8 mouse cellular contexts compared by ENCODE assay signal in the genomic region with DNA sequence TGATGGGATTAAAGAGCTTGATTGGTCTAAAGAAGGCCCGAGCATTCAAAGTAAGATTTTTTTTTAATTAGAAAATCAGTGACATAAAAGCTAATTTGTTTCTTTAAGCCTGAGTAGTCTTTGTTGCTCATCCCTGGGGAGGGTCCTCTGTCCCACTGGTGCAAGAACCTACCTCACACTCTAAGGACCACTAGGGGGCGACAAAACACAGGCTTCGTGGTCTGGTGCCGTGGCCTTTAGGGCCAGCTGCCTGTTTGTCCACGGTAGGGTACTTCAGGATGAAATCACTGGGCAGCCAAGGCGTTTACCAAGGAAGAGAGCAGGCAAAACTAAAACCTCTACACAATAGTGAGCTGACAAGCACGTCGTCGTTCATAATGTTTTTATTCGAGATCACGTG. TPM values are rescaled to one million over a fixed set of nuclear protein-coding genes. Genes with fewer than 3 reads are reported as not detected.
A peak's percentile ranks its signal among the peaks of the same experiment; 100 is the strongest.
DNase-seq lines count a peak whose midpoint lies in the region; ATAC-seq lines count a peak whose summit lies in the region.

No protein-coding gene starts in this region.

- peak; percentile 14 to 51 for DNase-seq in adrenal gland, postnatal 4 days (ENCODE audit: low spot score in 2 of 2)
- DNase-seq in kidney, postnatal 10 days = peak; percentile 86
- DNase-seq in liver, embryonic 13.5 days = peak; percentile 7
- peak; percentile 79 for DNase-seq in testis, postnatal 10 days (ENCODE audit: low spot score)

- H3K4me1 ChIP-seq in embryonic facial prominence, embryonic 13.5 days = no peaks in the 10 kb centered on the region
- 0 out of 2 replicates have a peak, but pooled peaks cover 5% of the 10 kb centered on the region for H3K4me1 ChIP-seq in heart, embryonic 12.5 days (replicated peaks)
- no peaks in the 10 kb centered on the region for H3K4me1 ChIP-seq in liver, embryonic 13.5 days (replicated peaks)
- 0 out of 2 replicates have a peak, but pooled peaks cover under 1% of the 10 kb centered on the region for H3K4me1 ChIP-seq in neural tube, embryonic 14.5 days (ENCODE audit: control insufficient read depth, insufficient read depth, low read length)

- 31% methylated on average over 11 of the region's 11 CpGs for WGBS in embryonic facial prominence, embryonic 13.5 days
- 34% methylated on average over 11 of the region's 11 CpGs for WGBS in heart, embryonic 12.5 days
- 28% methylated on average over 11 of the region's 11 CpGs for WGBS in liver, embryonic 13.5 days (ENCODE audit: insufficient replicate concordance)
- 31% methylated on average over 11 of the region's 11 CpGs for WGBS in neural tube, embryonic 14.5 days

- H3K9ac ChIP-seq in embryonic facial prominence, embryonic 13.5 days = no peak overlapping the region
- H3K9ac ChIP-seq in heart, embryonic 12.5 days = no peak overlapping the region
- H3K9ac ChIP-seq in liver, embryonic 13.5 days = no peak overlapping the region
- no peak overlapping the region for H3K9ac ChIP-seq in neural tube, embryonic 14.5 days (replicated peaks; ENCODE audit: low read depth, low read length)

- H3K4me2 ChIP-seq in embryonic facial prominence, embryonic 13.5 days = no peak overlapping the region
- H3K4me2 ChIP-seq in heart, embryonic 12.5 days = no peak overlapping the region
- H3K4me2 ChIP-seq in liver, embryonic 13.5 days = no peak overlapping the region
- no peak overlapping the region for H3K4me2 ChIP-seq in neural tube, embryonic 14.5 days (ENCODE audit: low read depth, low read length)

- H3K27ac ChIP-seq in embryonic facial prominence, embryonic 13.5 days = no peak overlapping the region
- H3K27ac ChIP-seq in heart, embryonic 12.5 days (ENCODE audit: poor library complexity, severe bottlenecking) = no peak overlapping the region
- no peak overlapping the region for H3K27ac ChIP-seq in liver, embryonic 13.5 days
- H3K27ac ChIP-seq in neural tube, embryonic 14.5 days (ENCODE audit: low read depth, low read length) = no peak overlapping the region

- peak; percentile 62 for ATAC-seq in CD4-positive, CD25-positive, alpha-beta regulatory T cell, adult 4 months
- ATAC-seq in embryonic facial prominence, embryonic 13.5 days (ENCODE audit: insufficient number of reproducible peaks, insufficient read depth, low FRiP score, low TSS enrichment, low read depth) = 0 out of 2 replicates have a peak, but pooled peaks have one; percentile 43
- ATAC-seq in heart, embryonic 12.5 days (ENCODE audit: insufficient number of reproducible peaks, low FRiP score) = peak; percentile 61; the same call in 1 of the 2 replicates
- no peak for ATAC-seq in liver, embryonic 13.5 days (ENCODE audit: low read depth)
- peak; percentile 65; the same call in 1 of the 2 replicates for ATAC-seq in neural tube, embryonic 14.5 days (ENCODE audit: low read depth)

- H3K27me3 ChIP-seq in embryonic facial prominence, embryonic 13.5 days = no peaks in the 10 kb centered on the region
- no peaks in the 10 kb centered on the region for H3K27me3 ChIP-seq in heart, embryonic 12.5 days (replicated peaks)
- H3K27me3 ChIP-seq in liver, embryonic 13.5 days = no peaks in the 10 kb centered on the region
- H3K27me3 ChIP-seq in neural tube, embryonic 14.5 days (ENCODE audit: control insufficient read depth, insufficient read depth, low read length) = no peaks in the 10 kb centered on the region

- H3K9me3 ChIP-seq in embryonic facial prominence, embryonic 13.5 days = no peaks in the 10 kb centered on the region
- H3K9me3 ChIP-seq in heart, embryonic 12.5 days (replicated peaks) = no peaks in the 10 kb centered on the region
- no peaks in the 10 kb centered on the region for H3K9me3 ChIP-seq in liver, embryonic 13.5 days (replicated peaks)
- H3K9me3 ChIP-seq in neural tube, embryonic 14.5 days (ENCODE audit: control insufficient read depth, low read length) = no peaks in the 10 kb centered on the region

- no peak overlapping the region for H3K4me3 ChIP-seq in embryonic facial prominence, embryonic 13.5 days
- no peak overlapping the region for H3K4me3 ChIP-seq in heart, embryonic 12.5 days
- no peak overlapping the region for H3K4me3 ChIP-seq in liver, embryonic 13.5 days (replicated peaks)
- no peak overlapping the region for H3K4me3 ChIP-seq in neural tube, embryonic 14.5 days (ENCODE audit: low read depth, low read length)

- no peaks in the 10 kb centered on the region for H3K36me3 ChIP-seq in embryonic facial prominence, embryonic 13.5 days
- H3K36me3 ChIP-seq in heart, embryonic 12.5 days = peaks cover 30% of the 10 kb centered on the region
- no peaks in the 10 kb centered on the region for H3K36me3 ChIP-seq in liver, embryonic 13.5 days
- H3K36me3 ChIP-seq in neural tube, embryonic 14.5 days (ENCODE audit: control insufficient read depth, insufficient read depth, low read length) = no peaks in the 10 kb centered on the region

RNA-seq across cellular contexts. Expression of gene B3galt5, which starts 5.2 kb away (rescaled TPM):
- 1 to 10 TPM; 2.1 to 2.7 TPM for polyA plus RNA-seq in CD4-positive, CD25-positive, alpha-beta regulatory T cell, adult 4 months (2017; shearing (Covaris generic))
- 1 to 10 TPM in 1 of 2 experiments, under 1 TPM in 1; 0.37 to 1.8 TPM for total RNA-seq in adrenal gland, postnatal 4 days (2021)
- 0.22 and 0.35 TPM in 2 replicates for polyA plus RNA-seq in embryonic facial prominence, embryonic 13.5 days (2015; fragmentation: Nextera tagmentation; extraction: Ambion mirVana)
- 0.05 TPM in 1 of 2 replicates, not detected in the other for polyA plus RNA-seq in heart, embryonic 12.5 days (2016; fragmentation: Nextera tagmentation; extraction: Ambion mirVana)
- 0.06 and 0.21 TPM in 2 replicates for polyA plus RNA-seq in liver, embryonic 13.5 days (2015; fragmentation: Nextera tagmentation; extraction: Ambion mirVana)
- 5.7 and 7.6 TPM in 2 replicates for polyA plus RNA-seq in neural tube, embryonic 14.5 days (2014; fragmentation: Nextera tagmentation; extraction: Ambion mirVana)

RNA-seq across cellular contexts. Expression of gene Sh3bgr, which starts 30.2 kb away (rescaled TPM):
- not detected for polyA plus RNA-seq in CD4-positive, CD25-positive, alpha-beta regulatory T cell, adult 4 months (2017; shearing (Covaris generic))
- 10 to 100 TPM in 1 of 2 experiments, 1 to 10 TPM in 1; 9.0 to 23.2 TPM for total RNA-seq in adrenal gland, postnatal 4 days (2021)
- 1.4 and 1.9 TPM in 2 replicates for polyA plus RNA-seq in embryonic facial prominence, embryonic 13.5 days (2015; fragmentation: Nextera tagmentation; extraction: Ambion mirVana)
- 626 and 648 TPM in 2 replicates for polyA plus RNA-seq in heart, embryonic 12.5 days (2016; fragmentation: Nextera tagmentation; extraction: Ambion mirVana)
- polyA plus RNA-seq in liver, embryonic 13.5 days (2015; fragmentation: Nextera tagmentation; extraction: Ambion mirVana) = 1.2 and 1.5 TPM in 2 replicates
- polyA plus RNA-seq in neural tube, embryonic 14.5 days (2014; fragmentation: Nextera tagmentation; extraction: Ambion mirVana) = 1.4 and 1.8 TPM in 2 replicates

RNA-seq across cellular contexts. Expression of gene Lca5l, which starts 38.3 kb away (rescaled TPM):
- polyA plus RNA-seq in CD4-positive, CD25-positive, alpha-beta regulatory T cell, adult 4 months (2017; shearing (Covaris generic)) = not detected
- total RNA-seq in adrenal gland, postnatal 4 days (2021) = 1 to 10 TPM; 3.2 to 4.4 TPM
- 1.7 and 2.0 TPM in 2 replicates for polyA plus RNA-seq in embryonic facial prominence, embryonic 13.5 days (2015; fragmentation: Nextera tagmentation; extraction: Ambion mirVana)
- polyA plus RNA-seq in heart, embryonic 12.5 days (2016; fragmentation: Nextera tagmentation; extraction: Ambion mirVana) = 1.5 and 2.1 TPM in 2 replicates
- 0.13 and 0.21 TPM in 2 replicates for polyA plus RNA-seq in liver, embryonic 13.5 days (2015; fragmentation: Nextera tagmentation; extraction: Ambion mirVana)
- 2.0 and 2.1 TPM in 2 replicates for polyA plus RNA-seq in neural tube, embryonic 14.5 days (2014; fragmentation: Nextera tagmentation; extraction: Ambion mirVana)

Comparison
In these comparisons a context has a peak if more than half of its experiments do, and no peak if none do; other contexts are left out.
1. DNase-seq: peak in every context shown above with its lines; median percentile 86 in kidney, postnatal 10 days; 79 in testis, postnatal 10 days; 32 in adrenal gland, postnatal 4 days; 7 in liver, embryonic 13.5 days.
2. RNA of gene Sh3bgr, which starts 30.2 kb away (polyA plus RNA-seq): 626 to 648 TPM in heart, embryonic 12.5 days; 1.4 to 1.9 TPM in embryonic facial prominence, embryonic 13.5 days, 1.4 to 1.8 TPM in neural tube, embryonic 14.5 days, 1.2 to 1.5 TPM in liver, embryonic 13.5 days and not detected in CD4-positive, CD25-positive, alpha-beta regulatory T cell, adult 4 months; every median in the first group is over 100 times any median in the second.